Comparison of ENCODE assay signal across 18 mouse cellular contexts in genomic region chr11:121743113-121743512, GRCm38 (mm10). TPM values are rescaled to one million over a fixed set of nuclear protein-coding genes. Genes with fewer than 3 reads are reported as not detected.
DNase-seq lines count a peak whose midpoint lies in the region; ATAC-seq and TF ChIP-seq lines count a peak whose summit lies in the region.
"Had no signal": no experiment of that assay in that cellular context is flagged by ENCODE, and none has a peak within 500 bp of the region (broad histone marks: within the 10 kb centered on the region; RNA-seq: fewer than 3 reads in every experiment).

No protein-coding gene starts in this region.

- no peaks in the 10 kb centered on the region for H3K79me2 ChIP-seq in MEL (ENCODE audit: control insufficient read depth, insufficient read depth, low read length, poor library complexity)

- no peaks in the 10 kb centered on the region for H3K27me3 ChIP-seq in liver, postnatal 0 days (ENCODE audit: insufficient read depth, low read length)
- H3K27me3 ChIP-seq in liver, embryonic 12.5 days (replicated peaks) = no peaks in the 10 kb centered on the region
- H3K27me3 ChIP-seq in MEL (ENCODE audit: control insufficient read depth in 1 of 2, insufficient read depth in 2 of 2, low read length in 2 of 2) = no peaks in the 10 kb centered on the region
- H3K27me3 ChIP-seq: embryonic facial prominence, embryonic 15.5 days; heart, embryonic 12.5 days had no signal

- H3K4me2 ChIP-seq in liver, postnatal 0 days (ENCODE audit: low read depth, low read length) = no peak overlapping the region
- H3K4me2 ChIP-seq in liver, embryonic 12.5 days = no peak overlapping the region
- H3K4me2 ChIP-seq: embryonic facial prominence, embryonic 15.5 days; heart, embryonic 12.5 days; hindbrain, embryonic 14.5 days had no signal

- DNase-seq in liver, postnatal 0 days = no peak
- peak; percentile 83 for DNase-seq in MEL (ENCODE audit: low read depth, low spot score)
- DNase-seq in layer of hippocampus, postnatal 10 days (ENCODE audit: low spot score in 2 of 2) = no peak
- DNase-seq in left cerebral cortex, postnatal 25 days (ENCODE audit: low spot score in 2 of 2) = no peak
- DNase-seq in urinary bladder, postnatal 25 days (ENCODE audit: low spot score) = no peak
- DNase-seq: adrenal gland, postnatal 10 days; cerebellum, adult 8-10 months; cerebellum, postnatal 14 days; embryo, embryonic 11 days; gastrocnemius, postnatal 14 days had no signal

- H3K36me3 ChIP-seq in liver, postnatal 0 days (replicated peaks; ENCODE audit: insufficient read depth, low read length) = no peaks in the 10 kb centered on the region
- H3K36me3 ChIP-seq in liver, embryonic 12.5 days = no peaks in the 10 kb centered on the region
- peaks cover 0 to 47% of the 10 kb centered on the region in 2 experiments; a peak in 2 of 4 replicates for H3K36me3 ChIP-seq in MEL (ENCODE audit: control insufficient read depth in 1 of 2, insufficient read depth in 2 of 2, low read length in 2 of 2)
- H3K36me3 ChIP-seq: embryonic facial prominence, embryonic 15.5 days; heart, embryonic 12.5 days; hindbrain, embryonic 10.5 days had no signal

- peaks cover 11% of the 10 kb centered on the region for H3K4me1 ChIP-seq in liver, postnatal 0 days (ENCODE audit: insufficient read depth)
- no peaks in the 10 kb centered on the region for H3K4me1 ChIP-seq in liver, embryonic 12.5 days
- H3K4me1 ChIP-seq in MEL (ENCODE audit: control insufficient read depth in 1 of 2, insufficient read depth in 2 of 2, low read length in 2 of 2) = peaks cover 28 to 41% of the 10 kb centered on the region in 2 experiments
- peaks cover 79% of the 10 kb centered on the region for H3K4me1 ChIP-seq in bone marrow macrophage, adult 2 months (ENCODE audit: control insufficient read depth, insufficient read depth, low read length)
- H3K4me1 ChIP-seq: heart, embryonic 12.5 days had no signal

- no peak overlapping the region for H3K9ac ChIP-seq in liver, postnatal 0 days (replicated peaks)
- no peak overlapping the region for H3K9ac ChIP-seq in liver, embryonic 12.5 days
- H3K9ac ChIP-seq in MEL (ENCODE audit: control insufficient read depth, low read depth, low read length, poor library complexity, severe bottlenecking) = peak overlapping the region; percentile 45
- H3K9ac ChIP-seq: embryonic facial prominence, embryonic 15.5 days; heart, embryonic 12.5 days; hindbrain, embryonic 14.5 days had no signal

- H3K27ac ChIP-seq in liver, postnatal 0 days (ENCODE audit: low read depth) = peak overlapping the region; percentile 23; the same call in 1 of the 2 replicates
- H3K27ac ChIP-seq in liver, embryonic 12.5 days = no peak overlapping the region
- peak overlapping the region; percentile 79 for H3K27ac ChIP-seq in MEL (ENCODE audit: control insufficient read depth, low read depth, low read length)
- peak overlapping the region; percentile 99 for H3K27ac ChIP-seq in bone marrow macrophage, adult 2 months (ENCODE audit: insufficient read depth, low read depth, low read length)
- H3K27ac ChIP-seq: embryonic facial prominence, embryonic 15.5 days; hindbrain, embryonic 10.5 days; hindbrain, embryonic 14.5 days had no signal

- no peak for TF ChIP-seq RAD21 in MEL (IDR thresholded peaks at IDR 0.05; ENCODE audit: low read depth, low read length)

- no peak for TF ChIP-seq POLR2A in MEL (IDR thresholded peaks at IDR 0.05; ENCODE audit: control insufficient read depth in 1 of 2, insufficient read depth in 1 of 2, low read depth in 1 of 2, low read length in 2 of 2, poor library complexity in 1 of 2)
- no peak for TF ChIP-seq POLR2A in bone marrow macrophage, adult 2 months (IDR thresholded peaks at IDR 0.05; ENCODE audit: borderline replicate concordance, low read depth, low read length)

- no peak for TF ChIP-seq CTCF in liver, postnatal 0 days (IDR thresholded peaks at IDR 0.05; ENCODE audit: low read depth)
- TF ChIP-seq CTCF in MEL (IDR thresholded peaks at IDR 0.05 in 2 of 3, conservative IDR thresholded peaks at IDR 0.05 in 1 of 3; ENCODE audit: control insufficient read depth in 1 of 3, insufficient read depth in 1 of 3, low read depth in 2 of 3, low read length in 3 of 3, poor library complexity in 1 of 3, severe bottlenecking in 1 of 3) = no peak
- TF ChIP-seq CTCF in bone marrow macrophage, adult 2 months (IDR thresholded peaks at IDR 0.05; ENCODE audit: low read depth, low read length) = no peak

- TF ChIP-seq EP300 in liver, postnatal 0 days (IDR thresholded peaks at IDR 0.05; ENCODE audit: low read depth) = no peak
- TF ChIP-seq EP300 in MEL (IDR thresholded peaks at IDR 0.05; ENCODE audit: low read depth in 1 of 2, low read length in 2 of 2) = peak; percentile 26 to 65; a peak in 3 of 4 replicates

- intact Hi-C loops in left cerebral cortex, postnatal 25 days (cut with DNase I) = no loop called here

- 44% methylated on average over 1 of the region's 1 CpGs for WGBS in liver, postnatal 0 days (ENCODE audit: insufficient replicate concordance)
- WGBS in liver, embryonic 12.5 days (ENCODE audit: insufficient replicate concordance) = 27% methylated on average over 1 of the region's 1 CpGs

- H3K9me3 ChIP-seq in liver, postnatal 0 days (ENCODE audit: low read length) = no peaks in the 10 kb centered on the region
- no peaks in the 10 kb centered on the region for H3K9me3 ChIP-seq in liver, embryonic 12.5 days (replicated peaks)
- no peaks in the 10 kb centered on the region for H3K9me3 ChIP-seq in MEL (replicated peaks; ENCODE audit: insufficient read depth, low read length)
- H3K9me3 ChIP-seq: embryonic facial prominence, embryonic 15.5 days; heart, embryonic 12.5 days; hindbrain, embryonic 10.5 days had no signal

- H3K4me3 ChIP-seq in liver, postnatal 0 days (ENCODE audit: low read depth, low read length) = no peak overlapping the region
- no peak overlapping the region for H3K4me3 ChIP-seq in liver, embryonic 12.5 days
- no peak overlapping the region for H3K4me3 ChIP-seq in MEL (ENCODE audit: control insufficient read depth in 1 of 2, insufficient read depth in 1 of 2, low read depth in 2 of 2, low read length in 2 of 2)
- no peak overlapping the region for H3K4me3 ChIP-seq in bone marrow macrophage, adult 2 months (ENCODE audit: insufficient read depth, low read length)
- H3K4me3 ChIP-seq: embryonic facial prominence, embryonic 15.5 days; heart, embryonic 12.5 days; hindbrain, embryonic 10.5 days had no signal

- no peak for ATAC-seq in liver, postnatal 0 days
- no peak for ATAC-seq in liver, embryonic 12.5 days
- peak; percentile 29; the same call in 1 of the 2 replicates for ATAC-seq in megakaryocyte, adult 5-6 weeks (ENCODE audit: poor library complexity, severe bottlenecking)
- ATAC-seq: forebrain, embryonic 16.5 days had no signal

TF ChIP-seq in MEL, 35 proteins besides CTCF, POLR2A, EP300 and RAD21 (continues in another document):
- TF ChIP-seq SMC3 (IDR thresholded peaks at IDR 0.05; ENCODE audit: low read depth, low read length) (no peak), USF1 (IDR thresholded peaks at IDR 0.05; ENCODE audit: low read depth, low read length) (no peak), MEF2A (IDR thresholded peaks at IDR 0.05; ENCODE audit: extremely low read depth, insufficient replicate concordance, low read depth, low read length, poor library complexity, severe bottlenecking) (no peak), E2F4 (IDR thresholded peaks at IDR 0.05; ENCODE audit: borderline replicate concordance, low read depth, low read length) (no peak), MYC (IDR thresholded peaks at IDR 0.05; ENCODE audit: low read depth, low read length) (no peak), GATA1 (IDR thresholded peaks at IDR 0.05; ENCODE audit: low read depth, low read length) (no peak), CHD1 (IDR thresholded peaks at IDR 0.05; ENCODE audit: low read depth, low read length) (no peak), MAFK (IDR thresholded peaks at IDR 0.05; ENCODE audit: borderline replicate concordance, low read depth, low read length) (no peak; the same call in 1 of the 2 replicates), ZNF384 (IDR thresholded peaks at IDR 0.05; ENCODE audit: low read depth, low read length) (no peak), ETS1 (IDR thresholded peaks at IDR 0.05; ENCODE audit: low read depth, low read length) (peak; percentile 63; the same call in 1 of the 2 replicates), TCF12 (IDR thresholded peaks at IDR 0.05; ENCODE audit: low read depth, low read length) (peak; percentile 48; the same call in 1 of the 2 replicates), CHD2 (IDR thresholded peaks at IDR 0.05; ENCODE audit: low read length) (no peak), ZKSCAN1 (IDR thresholded peaks at IDR 0.05; ENCODE audit: low read depth, low read length) (no peak), BHLHE40 (IDR thresholded peaks at IDR 0.05; ENCODE audit: borderline replicate concordance, low read depth, low read length) (no peak), TBP (IDR thresholded peaks at IDR 0.05; ENCODE audit: low read depth, low read length) (no peak), KAT2A (conservative IDR thresholded peaks at IDR 0.05; ENCODE audit: low read depth, low read length) (peak; percentile 56), HCFC1 (IDR thresholded peaks at IDR 0.05; ENCODE audit: low read depth, low read length) (no peak), NELFE (IDR thresholded peaks at IDR 0.05; ENCODE audit: low read depth, low read length) (0 out of 2 replicates have a peak, but pooled peaks have one; percentile 24), ZMIZ1 (IDR thresholded peaks at IDR 0.05; ENCODE audit: low read depth, low read length) (no peak), MYB (IDR thresholded peaks at IDR 0.05; ENCODE audit: low read depth, low read length) (no peak), MAX (IDR thresholded peaks at IDR 0.05; ENCODE audit: low read length) (no peak), NRF1 (IDR thresholded peaks at IDR 0.05; ENCODE audit: insufficient read depth, low read depth, low read length, poor library complexity, severe bottlenecking) (no peak), MAZ (IDR thresholded peaks at IDR 0.05; ENCODE audit: low read depth, low read length) (no peak), POLR2AphosphoS5 (IDR thresholded peaks at IDR 0.05; ENCODE audit: borderline replicate concordance, low read depth, low read length) (no peak)

RNA-seq across cellular contexts. Expression of gene Metrnl, which starts 41.8 kb away (rescaled TPM):
- 4.7 and 6.7 TPM in 2 replicates for polyA plus RNA-seq in liver, postnatal 0 days (2015; fragmentation: Nextera tagmentation; extraction: Ambion mirVana)
- polyA plus RNA-seq in liver, embryonic 12.5 days (2016; fragmentation: Nextera tagmentation; extraction: Ambion mirVana) = 3.7 and 4.8 TPM in 2 replicates
- 2.7 TPM in 2 replicates for total RNA-seq in MEL (2012; rRNA removed)
- 1 to 10 TPM in 1 of 2 experiments, not detected in 1; 2.9 TPM for polyA plus RNA-seq in MEL (2012; ENCODE audit: insufficient read depth in 1 of 2, insufficient read length in 2 of 2, low read depth in 1 of 2, low replicate concordance in 2 of 2, missing spikeins in 1 of 2)
- 200 and 216 TPM in 2 replicates for polyA plus RNA-seq in bone marrow macrophage, adult 2 months (2012; ENCODE audit: insufficient read depth, insufficient read length, missing spikeins)
- total RNA-seq in megakaryocyte, adult 5-6 weeks (2015) = 32.9 and 40.5 TPM in 2 replicates
- total RNA-seq in megakaryocyte, adult 5-6 weeks (2017) = 16.4 and 20.6 TPM in 2 replicates
- total RNA-seq in layer of hippocampus, postnatal 10 days (2021) = 10 to 100 TPM; 13.1 to 14.3 TPM
- 10 to 100 TPM; 10.4 to 14.7 TPM for total RNA-seq in left cerebral cortex, postnatal 25 days (2021)
